Mouse (Mus musculus) heart, adult 8-10 months (tissue): ENCODE data around the gene Luzp2. TPM values are rescaled to one million over a fixed set of nuclear protein-coding genes. Genes with fewer than 3 reads are reported as not detected.
A peak's percentile ranks its signal among the peaks of the same experiment; 100 is the strongest.

ENCODE experiments used
- DNase-seq: peaks from one replicate; pipeline ENCODE4 v3.0.0; 2022; ENCODE audit warnings: low spot score
- total RNA-seq, 4 experiments: library from RNA; stranded (reverse); gene quantifications; 2 replicates each; pipeline ENCODE4 v1.2.4; 2022

The Luzp2 gene
- under 1 TPM; 0.05 to 0.16 (median 0.12) TPM for total RNA-seq

GRCm38 (mm10) chr7:54835372-54835851 lies at the start of gene Luzp2:
TSS of gene Luzp2 (plus strand) at chr7:54835498.
- DNase-seq = no peak

DNA sequence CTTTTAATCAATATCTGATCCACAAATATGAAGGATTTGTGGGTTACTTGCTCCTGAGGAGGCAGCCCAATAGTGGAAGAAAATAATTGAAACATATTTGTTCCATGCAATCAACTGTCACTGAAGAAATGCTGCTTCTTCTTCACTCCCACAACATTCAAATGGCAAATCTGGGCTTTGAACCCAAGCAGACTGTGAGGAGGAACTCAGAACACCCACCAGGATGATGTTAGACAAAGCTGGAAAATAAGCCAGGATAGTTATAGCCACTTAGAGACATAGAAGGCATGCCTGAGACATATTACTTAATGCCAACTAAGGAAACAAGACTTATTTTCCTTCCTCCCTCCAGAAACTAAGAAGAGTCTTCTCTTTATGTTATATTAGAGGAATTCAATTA lies 47.8 kb upstream of the Luzp2 start:
- no peak for DNase-seq

DNA sequence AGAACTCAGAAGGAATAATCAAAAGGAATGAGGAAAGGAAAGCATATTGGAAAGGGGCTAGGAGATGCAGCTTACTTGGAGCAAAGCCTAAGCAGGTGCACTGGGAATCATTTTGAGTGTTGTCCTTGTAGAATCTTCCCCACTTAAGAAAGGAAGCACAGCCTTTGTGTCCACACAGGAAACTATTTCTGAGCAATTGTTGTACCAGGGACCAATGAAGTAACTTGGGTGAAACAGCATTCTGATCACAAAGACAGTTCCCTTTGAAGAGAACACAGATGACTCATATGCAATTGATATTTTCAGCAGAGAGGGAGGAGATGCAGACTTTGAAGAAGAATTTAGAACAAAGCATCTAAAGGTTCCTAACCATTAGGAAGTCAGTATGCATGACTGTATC lies 16.7 kb upstream of the Luzp2 start:
- DNase-seq = no peak

- no peak for DNase-seq
These were observed 6.5 kb upstream of the Luzp2 start for GRCm38 (mm10) chr7:54828751-54829150.

DNA sequence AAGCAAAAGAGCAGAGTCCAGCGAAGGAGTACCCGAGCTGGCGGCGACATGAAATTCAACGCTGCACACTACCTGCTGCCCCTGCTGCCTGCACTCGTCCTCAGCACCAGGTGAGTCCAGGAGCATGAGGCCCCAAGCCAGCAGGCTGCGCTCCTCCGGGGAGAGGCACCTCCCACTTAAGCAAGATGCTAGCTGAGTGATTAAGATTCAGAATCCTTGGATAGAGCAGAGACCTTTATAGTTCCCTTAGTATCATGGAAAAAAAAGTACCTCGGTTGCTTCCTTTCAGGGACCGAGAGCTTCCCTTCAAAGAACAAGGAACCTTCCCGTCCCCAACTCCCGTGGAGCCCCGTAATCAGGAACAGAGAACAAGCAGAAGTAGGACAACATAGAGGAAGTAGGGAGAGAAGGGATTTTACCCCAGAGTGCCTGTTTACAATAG lies 634 bp downstream of the Luzp2 start:
- DNase-seq = no peak

DNA sequence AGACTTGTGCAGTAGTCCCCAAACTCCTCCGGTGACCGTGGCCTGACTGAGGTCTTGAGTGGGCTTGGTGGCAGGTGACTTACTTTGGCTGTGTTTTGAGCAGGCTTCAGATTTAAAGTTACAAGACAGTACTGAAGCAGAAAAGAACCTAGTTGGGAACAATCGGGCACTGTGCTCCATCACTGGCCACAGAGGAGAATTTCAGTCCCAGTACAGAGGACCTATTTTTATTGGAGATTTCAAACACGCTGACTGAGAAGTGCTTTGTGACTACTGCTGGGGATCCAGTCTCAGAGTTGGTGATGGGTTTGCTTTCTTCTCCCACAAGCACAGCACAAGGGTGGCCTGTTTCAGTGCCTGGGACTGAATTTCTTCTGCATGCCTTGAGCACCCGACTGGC lies 1.1 kb downstream of the Luzp2 start:
- no peak for DNase-seq

GRCm38 (mm10) chr7:54842807-54843335 lies 7.6 kb downstream of the Luzp2 start:
- no peak for DNase-seq

- DNase-seq = no peak
These were observed 10.8 kb downstream of the Luzp2 start for GRCm38 (mm10) chr7:54845875-54846691.

DNA sequence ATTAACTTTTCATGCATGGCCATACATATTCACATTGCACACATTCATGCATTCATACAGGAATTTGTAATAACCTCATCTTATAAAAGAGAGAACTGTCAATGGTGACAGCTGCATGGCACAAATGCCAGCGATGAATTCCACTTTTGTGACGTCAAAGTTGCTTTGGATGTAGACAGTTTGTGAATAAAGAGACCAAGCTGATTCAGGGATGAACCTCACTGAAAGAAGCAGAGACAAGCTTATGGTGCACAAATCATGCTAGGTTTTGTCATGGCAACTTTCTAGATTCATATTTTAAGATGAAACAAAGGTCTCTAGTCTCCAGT lies 11.4 kb downstream of the Luzp2 start:
- no peak for DNase-seq

- no peak for DNase-seq
These were observed 17.6 kb downstream of the Luzp2 start for GRCm38 (mm10) chr7:54852860-54853259.

GRCm38 (mm10) chr7:54861230-54861856 lies 26.0 kb downstream of the Luzp2 start:
- no peak for DNase-seq

DNA sequence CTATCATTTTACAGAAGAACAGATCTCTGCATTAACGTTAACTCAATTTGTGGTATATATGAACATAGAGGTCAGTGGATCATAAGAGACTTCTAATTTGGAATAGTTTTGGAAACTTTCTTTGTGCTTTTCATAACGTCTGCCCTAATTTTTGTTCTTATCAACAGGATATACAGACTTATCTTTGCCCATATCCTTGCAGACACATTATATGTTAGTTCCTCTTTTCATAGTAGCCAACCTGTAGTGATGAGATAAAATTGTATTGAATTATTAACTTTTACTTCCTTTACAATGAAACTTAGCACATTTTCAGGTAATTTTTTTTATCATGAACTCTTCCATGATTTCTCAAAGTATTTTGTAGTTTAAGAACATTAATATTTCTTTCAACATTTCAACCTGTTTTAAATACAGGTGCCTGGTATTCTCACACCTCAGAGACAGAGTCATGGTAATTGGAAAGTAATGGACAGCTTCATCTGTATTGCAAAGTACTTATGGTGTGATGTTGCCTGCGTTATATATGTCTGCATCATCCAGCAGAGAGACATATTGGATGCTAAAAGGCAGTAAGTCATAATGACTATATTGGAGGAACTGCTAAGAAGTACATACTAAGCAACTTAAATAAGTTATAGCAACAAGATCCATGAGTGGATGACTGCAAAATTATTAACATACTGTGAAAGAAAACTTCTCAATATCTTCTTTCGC lies 43.8 kb downstream of the Luzp2 start:
- no peak for DNase-seq

DNA sequence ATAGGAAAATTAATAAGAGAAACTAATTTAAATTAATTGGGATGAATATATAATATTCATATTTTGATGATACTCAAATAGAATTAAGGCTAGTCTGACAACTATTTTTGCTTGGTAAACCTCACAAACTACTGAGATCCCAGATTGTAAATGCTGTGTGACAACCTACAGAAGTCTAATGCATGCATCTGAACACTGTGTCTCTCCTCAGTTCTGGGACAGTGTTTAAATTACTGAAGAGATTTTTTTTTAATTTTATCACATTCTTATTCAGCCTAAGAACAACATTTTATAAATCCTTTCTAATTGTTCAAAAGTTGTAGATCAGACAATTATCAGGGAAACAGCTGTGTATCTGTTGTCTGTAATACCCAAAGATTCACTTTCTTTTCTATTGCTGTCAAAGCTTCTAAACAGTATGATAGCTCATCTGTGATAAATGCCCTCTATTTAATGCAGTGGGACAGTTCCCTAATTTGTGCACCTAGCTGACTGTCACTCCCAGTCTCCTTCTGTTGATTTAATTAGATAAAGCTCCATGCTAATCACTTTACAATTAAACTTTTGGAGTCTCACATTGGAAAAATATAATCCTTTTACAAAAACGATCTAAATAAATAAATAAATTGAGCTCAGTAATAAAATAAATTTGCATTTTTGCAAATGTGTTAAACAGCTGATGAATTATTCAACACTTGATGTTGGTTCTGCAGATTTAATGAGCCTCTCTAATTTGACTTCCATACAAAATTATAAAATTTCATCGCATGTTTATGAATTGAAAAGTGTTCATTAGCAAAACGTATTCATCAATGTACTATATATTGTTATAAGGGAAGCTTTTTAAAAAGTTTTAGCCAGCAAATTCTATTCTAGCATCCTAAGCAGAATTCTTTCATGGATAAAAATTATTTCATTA lies 58.7 kb downstream of the Luzp2 start:
- no peak for DNase-seq

GRCm38 (mm10) chr7:54898589-54898988 lies 63.3 kb downstream of the Luzp2 start:
- no peak for DNase-seq

DNA sequence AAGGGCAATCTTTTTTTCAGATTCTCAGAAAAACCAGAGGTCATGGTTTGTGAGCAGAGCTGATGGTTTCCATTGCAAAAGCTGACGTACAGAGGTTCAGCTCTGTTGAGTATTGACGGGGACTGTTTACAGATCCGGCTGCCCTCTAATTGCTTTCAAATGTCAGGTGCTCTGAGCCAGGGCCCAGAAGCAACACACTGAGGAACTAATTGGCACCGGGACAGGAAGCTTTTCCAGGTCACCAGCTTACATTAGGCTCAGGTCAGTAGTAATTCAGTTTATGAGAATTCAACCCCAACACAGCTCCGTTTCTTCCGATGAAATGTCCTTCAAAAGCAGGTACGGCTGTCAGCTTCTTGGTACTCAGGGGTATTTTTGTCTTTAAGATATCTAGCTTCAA lies 74.7 kb downstream of the Luzp2 start:
- DNase-seq = peak; percentile 4

- DNase-seq = no peak
These were observed 78.7 kb downstream of the Luzp2 start for GRCm38 (mm10) chr7:54914030-54914429.

- no peak for DNase-seq
These were observed 86.7 kb downstream of the Luzp2 start for GRCm38 (mm10) chr7:54921991-54922390.

- no peak for DNase-seq
These were observed 121.5 kb downstream of the Luzp2 start for GRCm38 (mm10) chr7:54956759-54957158.

DNA sequence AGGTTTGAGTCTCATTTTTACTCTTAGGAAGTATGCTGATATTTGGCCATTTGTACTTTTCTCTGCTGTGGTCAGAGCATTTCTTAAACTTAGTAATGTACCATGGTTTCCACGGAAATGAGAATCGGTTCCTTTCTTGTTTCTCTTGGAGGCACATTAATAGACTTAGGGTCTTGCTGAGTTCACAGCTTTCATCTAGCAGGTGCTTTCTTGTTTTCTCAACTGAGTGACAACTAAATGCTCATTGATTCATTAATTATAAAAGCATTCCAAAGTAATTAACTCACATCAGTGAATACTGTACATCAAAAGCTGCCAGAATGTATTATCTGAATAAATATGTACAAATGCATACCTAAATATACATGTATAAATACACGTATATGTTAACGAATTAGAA lies 127.4 kb downstream of the Luzp2 start:
- DNase-seq = no peak

DNA sequence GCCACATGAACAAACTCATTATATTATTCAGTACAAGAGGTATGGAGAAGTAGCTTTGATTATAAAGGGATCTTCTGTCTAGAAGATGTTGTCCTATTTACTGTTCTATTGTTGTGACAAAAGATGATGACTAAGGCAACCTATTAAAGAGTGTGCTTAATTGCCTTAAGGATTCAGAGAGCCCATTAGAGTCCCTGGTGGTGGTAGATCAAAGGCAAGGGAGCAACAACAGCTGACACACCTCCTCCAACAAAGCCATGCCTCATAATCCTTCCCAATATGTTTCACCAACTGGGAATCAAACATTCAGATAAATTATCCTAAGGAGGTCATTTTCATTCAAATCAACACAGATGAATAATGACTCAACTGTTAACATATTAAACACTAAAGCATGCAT lies 142.1 kb downstream of the Luzp2 start:
- DNase-seq = no peak

GRCm38 (mm10) chr7:54980585-54980984 lies 145.3 kb downstream of the Luzp2 start:
- DNase-seq = no peak
